Mouse (Mus musculus) neural tube, postnatal 0 days (tissue): Measurements from ENCODE around the gene Awat1. TPM values are rescaled to one million over a fixed set of nuclear protein-coding genes. Genes with fewer than 3 reads are reported as not detected.

Source experiments
- polyA plus RNA-seq: library from polyadenylated mRNA; unstranded; fragments of >200 nt; fragmentation: Nextera tagmentation; extraction: Ambion mirVana; gene quantifications from 2 replicates; pipeline ENCODE4 v1.2.1, GENCODE M21; 2015

The Awat1 gene
- polyA plus RNA-seq = not detected in 2 replicates

DNA sequence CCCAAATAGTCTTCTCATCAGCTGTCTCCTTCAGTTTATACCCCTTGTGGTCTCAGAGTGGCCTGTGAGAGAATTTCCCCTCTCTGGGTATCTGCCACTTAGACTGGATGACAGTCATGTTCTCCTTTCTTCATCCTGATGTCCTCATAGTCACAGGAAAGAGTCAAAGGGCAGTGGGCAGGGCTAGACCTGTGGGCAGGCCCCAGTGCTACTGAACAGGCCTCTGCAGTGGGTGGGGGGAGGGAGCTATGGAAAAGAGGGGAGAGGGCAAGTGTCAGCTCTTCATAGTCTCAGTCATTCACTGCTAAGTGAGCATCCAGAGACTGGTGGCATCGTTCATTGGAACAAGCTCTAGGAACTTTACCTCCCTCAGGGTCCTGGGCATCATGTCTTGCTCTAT is at the start of gene Awat1:
Gene Awat1 (plus strand): TSS at position 301 of the 400 bp plus-strand sequence.

DNA sequence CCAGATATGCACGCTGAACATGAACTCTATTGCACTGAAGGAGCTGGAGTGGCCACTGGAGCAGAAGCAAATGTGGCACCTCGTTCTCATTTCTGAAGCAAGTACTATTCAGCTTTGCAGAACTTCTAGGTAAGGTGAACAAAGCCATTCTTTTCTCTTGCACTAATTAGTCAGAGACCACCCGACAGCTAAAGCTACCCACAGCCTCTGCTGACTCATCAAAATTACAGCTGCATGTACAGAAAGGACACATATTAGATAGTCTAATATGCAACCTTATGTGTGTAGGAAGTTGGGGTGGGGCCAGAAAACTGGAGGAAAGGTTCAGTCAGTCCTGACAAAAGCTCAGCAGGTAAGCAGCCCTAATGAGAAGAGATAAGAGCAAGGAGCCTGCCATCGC is 47.6 kb upstream of the Awat1 start, which contains the start of gene Dgat2l6:
Gene Dgat2l6 (plus strand): TSS at position 368 of the 400 bp plus-strand sequence.

DNA sequence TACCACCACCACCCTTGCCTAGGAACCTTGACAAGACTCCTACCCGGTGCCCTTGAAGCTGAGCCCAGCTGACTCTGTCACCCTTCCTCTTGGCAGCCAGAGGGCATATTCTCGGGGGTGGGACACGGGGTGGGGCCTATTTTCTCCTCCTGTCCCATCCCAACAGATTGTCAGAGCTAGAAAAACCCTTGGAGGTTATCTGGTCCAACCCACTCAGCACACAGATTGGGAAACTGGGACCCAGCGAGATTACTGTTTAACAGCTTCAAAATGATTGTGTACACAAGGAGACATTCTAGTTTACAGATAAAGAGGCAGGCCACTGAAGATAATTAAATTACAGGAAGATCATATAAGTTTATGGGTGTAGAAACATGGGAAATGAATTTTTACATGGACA is 22.7 kb downstream of the Awat1 start, which contains the start of gene P2ry4:
Gene P2ry4 (minus strand): TSS at position 79 of the 400 bp plus-strand sequence.

DNA sequence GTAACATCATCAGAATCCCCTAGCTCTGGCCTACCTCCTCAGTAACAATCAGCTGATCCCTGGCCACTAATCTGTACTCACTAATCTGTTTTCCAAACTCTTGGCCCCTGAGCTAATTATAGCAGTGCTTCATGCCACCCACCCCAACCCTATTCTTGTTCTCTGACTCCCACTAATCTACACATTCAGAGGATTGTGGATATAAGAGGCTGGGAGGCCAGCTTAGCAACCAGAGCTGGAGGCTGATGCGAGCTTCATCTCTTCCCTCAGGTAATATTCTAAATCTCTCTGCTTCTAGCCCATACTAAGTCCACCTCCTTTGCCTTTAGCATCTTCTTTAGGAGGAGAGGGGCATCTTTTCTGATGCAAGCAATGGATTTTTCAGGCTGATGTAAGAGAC is 33.3 kb downstream of the Awat1 start, which contains the start of gene Arr3:
Gene Arr3 (plus strand): TSS at position 184 of the 400 bp plus-strand sequence.

DNA sequence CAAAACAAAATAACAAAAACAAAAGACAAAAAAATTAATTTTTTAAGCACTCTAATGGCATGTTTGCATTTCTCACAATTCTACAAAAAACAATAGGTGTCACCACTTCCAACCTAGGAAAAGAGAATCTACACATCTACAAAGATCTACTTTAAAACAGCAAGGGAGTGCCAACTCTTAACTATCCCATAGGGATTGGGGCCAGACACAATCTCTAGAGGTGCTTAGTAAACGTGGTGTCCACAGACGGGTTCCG is 53.4 kb downstream of the Awat1 start, which contains the start of gene Kif4:
Gene Kif4 (plus strand): TSS at position 192 of the 256 bp plus-strand sequence.

DNA sequence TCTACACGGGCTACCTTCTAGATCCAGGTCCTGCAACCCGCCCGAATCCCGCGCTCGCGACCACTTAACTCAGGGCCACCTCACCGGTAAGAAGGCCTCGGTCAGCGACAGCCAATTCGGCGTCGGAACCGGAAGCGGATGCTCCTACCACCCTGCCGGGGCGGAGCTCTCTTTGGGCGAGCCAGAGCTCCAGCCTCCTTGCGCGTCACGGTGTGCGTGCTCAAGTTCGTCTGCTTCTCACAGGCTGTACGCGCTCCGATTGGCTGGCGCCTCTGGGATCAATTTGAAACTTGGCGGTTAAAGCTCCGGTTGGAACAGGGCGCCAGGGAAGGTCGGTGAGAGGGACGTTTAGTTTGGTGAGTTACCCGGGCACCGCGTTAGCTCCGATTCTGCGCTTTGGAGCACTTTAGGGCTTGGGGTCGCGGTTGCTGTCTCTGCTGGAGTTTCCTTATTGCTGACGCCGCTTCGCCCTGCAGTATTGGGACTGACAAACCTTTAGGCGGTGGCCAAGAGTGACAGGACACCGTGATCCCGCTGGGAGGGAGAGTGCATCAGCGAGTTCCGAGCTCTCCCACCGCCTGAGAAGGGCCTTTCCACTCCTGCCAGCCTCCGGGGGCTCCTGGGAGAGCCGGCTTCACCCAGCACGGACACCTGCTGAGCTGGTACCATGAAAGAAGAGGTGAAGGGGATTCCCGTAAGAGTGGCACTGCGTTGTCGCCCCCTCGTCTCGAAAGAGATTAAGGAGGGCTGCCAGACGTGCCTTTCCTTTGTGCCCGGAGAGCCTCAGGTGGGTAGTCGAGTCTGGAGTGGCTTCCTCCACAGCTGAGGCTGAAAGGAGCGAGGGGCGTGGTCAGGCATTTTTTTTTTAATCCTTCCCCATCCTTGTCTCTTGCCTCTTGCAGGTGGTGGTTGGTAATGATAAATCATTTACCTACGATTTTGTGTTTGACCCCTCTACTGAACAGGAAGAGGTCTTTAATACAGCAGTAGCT is 54.0 kb downstream of the Awat1 start, which contains the start of gene Pdzd11:
Gene Pdzd11 (minus strand): TSS at position 767 of the 992 bp plus-strand sequence.

Other genes with a start within 250 kb of the Awat1 start
- not detected in 2 replicates for gene Otud6a, start 143.2 kb upstream of the Awat1 start, polyA plus RNA-seq
- gene Awat2, start 129.5 kb upstream of the Awat1 start, polyA plus RNA-seq = not detected in 2 replicates
- 30.3 and 31.7 TPM in 2 replicates for gene Igbp1, start 78.0 kb upstream of the Awat1 start, polyA plus RNA-seq
- not detected in 2 replicates for gene Dgat2l6, start 47.4 kb upstream of the Awat1 start, polyA plus RNA-seq
- not detected in 2 replicates for gene P2ry4, start 22.6 kb downstream of the Awat1 start, polyA plus RNA-seq
- gene Arr3, start 33.2 kb downstream of the Awat1 start, polyA plus RNA-seq = not detected in 2 replicates
- 1.3 and 2.4 TPM in 2 replicates for gene Kif4, start 53.5 kb downstream of the Awat1 start, polyA plus RNA-seq
- gene Pdzd11, start 54.3 kb downstream of the Awat1 start, polyA plus RNA-seq = 75.9 and 78.0 TPM in 2 replicates
- gene Gdpd2, start 157.6 kb downstream of the Awat1 start, polyA plus RNA-seq = 31.8 and 41.1 TPM in 2 replicates
- 3.8 and 6.7 TPM in 2 replicates for gene Dlg3, start 195.5 kb downstream of the Awat1 start, polyA plus RNA-seq